8 mouse cellular contexts compared by ENCODE assay signal in genomic region chr8:70820101-70820935, GRCm38 (mm10). TPM values are rescaled to one million over a fixed set of nuclear protein-coding genes. Genes with fewer than 3 reads are reported as not detected.
DNase-seq lines count a peak whose midpoint lies in the region; ATAC-seq lines count a peak whose summit lies in the region.

No protein-coding gene starts in this region.

- no peak overlapping the region for H3K4me3 ChIP-seq in embryonic facial prominence, embryonic 12.5 days
- H3K4me3 ChIP-seq in heart, embryonic 14.5 days (ENCODE audit: control insufficient read depth in 1 of 2, insufficient read depth in 1 of 2, low read depth in 1 of 2, low read length in 2 of 2): peak overlapping the region in 1 of 2 experiments; percentile 4; a peak in 1 of 4 replicates
- H3K4me3 ChIP-seq in kidney, embryonic 15.5 days (replicated peaks): peak overlapping the region; percentile 30

- H3K4me2 ChIP-seq in embryonic facial prominence, embryonic 12.5 days (replicated peaks): peak overlapping the region; percentile 30
- H3K4me2 ChIP-seq in heart, embryonic 14.5 days (ENCODE audit: low read length): peak overlapping the region; percentile 35
- peak overlapping the region; percentile 55 for H3K4me2 ChIP-seq in kidney, embryonic 15.5 days

- peaks cover 9% of the 10 kb centered on the region; the same call in 1 of the 2 replicates for H3K4me1 ChIP-seq in embryonic facial prominence, embryonic 12.5 days
- peaks cover 3% of the 10 kb centered on the region in 2 experiments; a peak in 1 of 4 replicates for H3K4me1 ChIP-seq in heart, embryonic 14.5 days (ENCODE audit: control insufficient read depth in 2 of 2, insufficient read depth in 2 of 2, low read length in 2 of 2)
- H3K4me1 ChIP-seq in kidney, embryonic 15.5 days: peaks cover 31% of the 10 kb centered on the region

- DNase-seq in R1 (ENCODE audit: low read depth, low spot score): peak; percentile 100
- peak; percentile 96 for DNase-seq in lung, postnatal 10 days
- DNase-seq in T-cell, adult 2 months (ENCODE audit: low spot score): no peak
- no peak for DNase-seq in right cerebral cortex, postnatal 36 days (ENCODE audit: low spot score in 2 of 2)
- no peak for DNase-seq in cerebellum, adult 11-12 months

- H3K9me3 ChIP-seq in embryonic facial prominence, embryonic 12.5 days: peaks cover 14% of the 10 kb centered on the region; the same call in 1 of the 2 replicates
- H3K9me3 ChIP-seq in heart, embryonic 14.5 days (ENCODE audit: control insufficient read depth, low read length): peaks cover 11% of the 10 kb centered on the region
- H3K9me3 ChIP-seq in kidney, embryonic 15.5 days (replicated peaks): no peaks in the 10 kb centered on the region; the same call in 1 of the 2 replicates

- peak; percentile 63; the same call in 1 of the 2 replicates for ATAC-seq in embryonic facial prominence, embryonic 12.5 days (ENCODE audit: insufficient number of reproducible peaks, insufficient read depth, low FRiP score, low TSS enrichment)
- ATAC-seq in heart, embryonic 14.5 days (ENCODE audit: insufficient number of reproducible peaks, insufficient read depth, low FRiP score, low read depth): peak; percentile 51
- ATAC-seq in kidney, embryonic 15.5 days (replicated peaks; ENCODE audit: low FRiP score): peak; percentile 78

- no peaks in the 10 kb centered on the region for H3K36me3 ChIP-seq in embryonic facial prominence, embryonic 12.5 days
- H3K36me3 ChIP-seq in heart, embryonic 14.5 days (ENCODE audit: control insufficient read depth, insufficient read depth, low read length): no peaks in the 10 kb centered on the region
- H3K36me3 ChIP-seq in kidney, embryonic 15.5 days: no peaks in the 10 kb centered on the region

- H3K27me3 ChIP-seq in embryonic facial prominence, embryonic 12.5 days: peaks cover 46% of the 10 kb centered on the region
- H3K27me3 ChIP-seq in heart, embryonic 14.5 days (ENCODE audit: control insufficient read depth, insufficient read depth, low read length): peaks cover 47% of the 10 kb centered on the region
- H3K27me3 ChIP-seq in kidney, embryonic 15.5 days: peaks cover 20% of the 10 kb centered on the region

- 4% methylated on average over 31 of the region's 31 CpGs for WGBS in embryonic facial prominence, embryonic 12.5 days
- 3% methylated on average over 31 of the region's 31 CpGs for WGBS in heart, embryonic 14.5 days
- WGBS in kidney, embryonic 15.5 days: 3% methylated on average over 31 of the region's 31 CpGs

- H3K27ac ChIP-seq in embryonic facial prominence, embryonic 12.5 days: no peak overlapping the region
- H3K27ac ChIP-seq in heart, embryonic 14.5 days (replicated peaks in 1 of 2; ENCODE audit: control insufficient read depth in 1 of 2, insufficient read depth in 1 of 2, low read depth in 2 of 2, low read length in 2 of 2): no peak overlapping the region
- H3K27ac ChIP-seq in kidney, embryonic 15.5 days: peak overlapping the region; percentile 49; the same call in 1 of the 2 replicates

- no peak overlapping the region for H3K9ac ChIP-seq in embryonic facial prominence, embryonic 12.5 days
- H3K9ac ChIP-seq in heart, embryonic 14.5 days (ENCODE audit: low read length): no peak overlapping the region
- H3K9ac ChIP-seq in kidney, embryonic 15.5 days: no peak overlapping the region

RNA-seq across cellular contexts. Expression of gene Il12rb1, which starts 12.1 kb away (rescaled TPM):
- 0.13 TPM in 1 of 2 replicates, not detected in the other for polyA plus RNA-seq in embryonic facial prominence, embryonic 12.5 days (2016; fragmentation: Nextera tagmentation; extraction: Ambion mirVana)
- polyA plus RNA-seq in heart, embryonic 14.5 days (2014; fragmentation: Nextera tagmentation; extraction: Ambion mirVana): 0.09 TPM in 1 of 2 replicates, not detected in the other
- polyA plus RNA-seq in kidney, embryonic 15.5 days (2015; fragmentation: Nextera tagmentation; extraction: Ambion mirVana): 0.09 and 0.12 TPM in 2 replicates

RNA-seq across cellular contexts. Expression of gene Mast3, which starts 15.5 kb away (rescaled TPM):
- polyA plus RNA-seq in embryonic facial prominence, embryonic 12.5 days (2016; fragmentation: Nextera tagmentation; extraction: Ambion mirVana): 13.7 and 13.9 TPM in 2 replicates
- polyA plus RNA-seq in heart, embryonic 14.5 days (2014; fragmentation: Nextera tagmentation; extraction: Ambion mirVana): 6.7 and 9.4 TPM in 2 replicates
- polyA plus RNA-seq in kidney, embryonic 15.5 days (2015; fragmentation: Nextera tagmentation; extraction: Ambion mirVana): 12.9 and 18.1 TPM in 2 replicates

RNA-seq across cellular contexts. Expression of gene Arrdc2, which starts 19.2 kb away (rescaled TPM):
- polyA plus RNA-seq in embryonic facial prominence, embryonic 12.5 days (2016; fragmentation: Nextera tagmentation; extraction: Ambion mirVana): 6.9 and 7.5 TPM in 2 replicates
- 2.5 and 2.8 TPM in 2 replicates for polyA plus RNA-seq in heart, embryonic 14.5 days (2014; fragmentation: Nextera tagmentation; extraction: Ambion mirVana)
- polyA plus RNA-seq in kidney, embryonic 15.5 days (2015; fragmentation: Nextera tagmentation; extraction: Ambion mirVana): 5.0 and 6.5 TPM in 2 replicates

RNA-seq across cellular contexts. Expression of gene Kcnn1, which starts 42.7 kb away (rescaled TPM):
- 6.7 and 7.0 TPM in 2 replicates for polyA plus RNA-seq in embryonic facial prominence, embryonic 12.5 days (2016; fragmentation: Nextera tagmentation; extraction: Ambion mirVana)
- polyA plus RNA-seq in heart, embryonic 14.5 days (2014; fragmentation: Nextera tagmentation; extraction: Ambion mirVana): 1.8 and 2.2 TPM in 2 replicates
- polyA plus RNA-seq in kidney, embryonic 15.5 days (2015; fragmentation: Nextera tagmentation; extraction: Ambion mirVana): 2.6 and 2.9 TPM in 2 replicates

RNA-seq across cellular contexts. Expression of gene Pik3r2, which starts 43.8 kb away (rescaled TPM):
- polyA plus RNA-seq in embryonic facial prominence, embryonic 12.5 days (2016; fragmentation: Nextera tagmentation; extraction: Ambion mirVana): 76.8 and 78.0 TPM in 2 replicates
- polyA plus RNA-seq in heart, embryonic 14.5 days (2014; fragmentation: Nextera tagmentation; extraction: Ambion mirVana): 23.1 and 26.7 TPM in 2 replicates
- 58.0 and 66.9 TPM in 2 replicates for polyA plus RNA-seq in kidney, embryonic 15.5 days (2015; fragmentation: Nextera tagmentation; extraction: Ambion mirVana)

Comparison
In these comparisons a context has a peak if more than half of its experiments do, and no peak if none do; other contexts are left out.
1. DNase-seq: peak in R1 (single experiment) and lung, postnatal 10 days (single experiment); none in T-cell, adult 2 months (single experiment), right cerebral cortex, postnatal 36 days (0 of 2) and cerebellum, adult 11-12 months (single experiment).
2. Peak in every context shown above with its lines, with median percentiles within 50 percentile points of each other: ATAC-seq and H3K4me2 ChIP-seq.